Mouse (Mus musculus) erythroblast, adult 5-6 weeks (primary cell): ENCODE measurements around the gene Zfyve1. TPM values are rescaled to one million over a fixed set of nuclear protein-coding genes. Genes with fewer than 3 reads are reported as not detected.

Experiments used
- ATAC-seq: replicated peaks from 2 replicates; pipeline ENCODE4 v1.8.0; 2016; ENCODE audit warnings: moderate number of reproducible peaks, mild to moderate bottlenecking, moderate TSS enrichment, inconsistent platforms; ENCODE audit not compliant: poor library complexity, low FRiP score, severe bottlenecking
- total RNA-seq, 2 experiments: library from RNA; stranded (forward) in 1 of 2; stranded (reverse) in 1 of 2; fragments of 150-400 nt in 1 of 2; fragments of 200-764, 138-1000 nt in 1 of 2; gene quantifications; 2 replicates each; pipeline versions ENCODE4 v1.2.3 to v1.2.4; 2015 to 2017; ENCODE audit warnings: low replicate concordance in 2 of 2

Zfyve1 gene
- total RNA-seq, 2 experiments from 2014 or later: 28.3 to 31.3 TPM

DNA sequence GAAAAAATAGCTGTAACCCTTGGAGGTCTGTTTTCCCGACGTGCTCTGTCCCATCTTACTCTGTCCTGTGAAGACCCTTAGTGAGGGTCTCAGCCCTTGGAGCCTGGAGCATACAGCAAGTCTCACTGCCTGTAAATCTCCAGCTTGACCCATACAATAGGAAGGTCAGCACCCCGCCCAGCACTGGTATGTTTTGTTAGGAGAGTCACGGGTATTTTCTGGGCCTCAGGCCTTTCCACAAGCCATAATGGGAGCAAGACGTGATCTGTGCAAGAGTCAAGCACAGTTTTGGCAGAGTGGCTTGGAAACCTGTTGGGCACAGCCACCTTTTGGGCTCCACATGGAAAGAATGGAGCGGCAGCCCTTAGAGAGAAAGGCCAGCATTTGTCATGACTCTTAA lies 69.2 kb downstream of the Zfyve1 start:
- no peak for ATAC-seq

DNA sequence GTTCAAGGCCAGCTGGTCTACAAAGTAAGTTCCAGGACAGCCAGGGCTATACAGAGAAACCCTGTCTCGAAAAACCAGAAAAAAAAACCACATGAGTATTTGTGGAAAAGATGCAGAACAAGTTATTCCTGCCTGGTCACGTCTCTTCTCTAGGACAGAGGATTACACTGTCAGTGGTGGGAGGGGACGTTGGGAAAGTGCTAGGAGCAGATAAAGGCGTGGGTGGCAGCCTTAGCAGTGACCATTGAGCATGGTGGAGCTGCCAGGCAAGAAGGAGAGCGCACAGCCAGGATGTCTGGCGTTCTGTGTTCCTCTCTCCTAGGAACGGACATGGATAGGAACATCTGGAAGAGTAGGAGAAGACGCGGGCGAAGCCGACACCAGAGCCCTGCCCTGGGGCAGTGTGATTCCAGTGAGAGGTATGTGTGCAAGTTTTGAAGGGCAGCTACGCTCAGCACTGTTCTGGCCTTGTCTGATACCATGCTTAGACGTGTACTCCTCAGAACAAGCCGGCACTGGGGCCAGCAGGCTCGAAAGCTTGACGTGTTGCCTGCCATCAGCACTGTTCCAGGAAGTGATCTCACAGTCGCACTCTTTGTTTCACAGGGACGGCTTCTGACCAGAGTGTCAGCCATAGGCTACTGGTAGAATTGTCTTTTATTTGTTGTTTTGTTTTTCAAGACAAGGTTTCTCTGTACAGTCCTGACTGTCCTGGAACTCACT lies 71.0 kb downstream of the Zfyve1 start:
- ATAC-seq: no peak

DNA sequence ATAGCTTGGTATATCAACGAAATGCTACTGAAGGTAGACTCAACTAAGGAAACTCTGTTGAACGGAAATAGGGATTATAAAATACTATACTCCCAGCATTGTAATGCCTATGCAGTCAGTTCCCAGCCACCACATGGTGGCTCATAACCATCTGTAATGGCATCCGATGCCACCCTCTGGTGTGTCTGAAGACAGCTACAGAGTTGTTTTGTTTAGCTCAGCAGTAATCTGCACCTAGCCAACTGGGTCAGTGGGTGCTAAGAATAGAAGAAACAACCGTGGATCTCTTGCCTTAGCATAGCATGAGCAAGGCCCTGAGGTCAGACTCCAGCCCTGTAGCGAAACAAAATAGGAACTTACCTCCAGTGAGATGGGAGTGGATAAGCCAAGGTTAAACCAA lies 72.7 kb downstream of the Zfyve1 start:
- ATAC-seq: no peak

- no peak for ATAC-seq
Observed at GRCm38 (mm10) chr12:83523892-83524291, 73.1 kb downstream of the Zfyve1 start.

DNA sequence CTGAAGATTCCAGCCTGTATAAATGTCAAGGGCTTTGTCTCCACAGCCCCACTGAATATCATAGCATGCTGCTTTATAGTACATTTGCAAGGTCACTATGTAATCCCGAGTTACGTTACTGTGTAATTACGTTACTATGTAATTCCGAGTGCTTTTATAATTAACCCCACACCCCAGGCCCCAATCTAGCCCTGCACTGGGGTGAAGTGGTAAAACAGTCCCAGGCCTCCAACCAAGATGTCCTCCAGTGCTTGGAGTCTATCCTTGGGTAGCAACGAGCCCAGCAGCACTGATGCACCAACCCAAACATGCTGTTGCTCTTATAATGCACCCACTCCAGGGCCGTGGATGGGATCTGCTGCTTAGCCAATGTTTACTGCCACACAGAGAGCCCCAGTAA lies 74.0 kb downstream of the Zfyve1 start:
- no peak for ATAC-seq

GRCm38 (mm10) chr12:83521083-83521482 lies 75.9 kb downstream of the Zfyve1 start:
- ATAC-seq: no peak

GRCm38 (mm10) chr12:83520311-83520890 lies 76.6 kb downstream of the Zfyve1 start, which contains the start of gene Dcaf4:
Dcaf4 (plus strand) TSS chr12:83520466.
- ATAC-seq: peak; percentile 95

- ATAC-seq: no peak
Observed at GRCm38 (mm10) chr12:83517580-83517979, 79.4 kb downstream of the Zfyve1 start.

- no peak for ATAC-seq
Observed at GRCm38 (mm10) chr12:83514216-83514615, 82.8 kb downstream of the Zfyve1 start.

- no peak for ATAC-seq
Observed at GRCm38 (mm10) chr12:83513185-83513584, 83.8 kb downstream of the Zfyve1 start.

- no peak for ATAC-seq
Observed at GRCm38 (mm10) chr12:83512783-83513182, 84.2 kb downstream of the Zfyve1 start.

DNA sequence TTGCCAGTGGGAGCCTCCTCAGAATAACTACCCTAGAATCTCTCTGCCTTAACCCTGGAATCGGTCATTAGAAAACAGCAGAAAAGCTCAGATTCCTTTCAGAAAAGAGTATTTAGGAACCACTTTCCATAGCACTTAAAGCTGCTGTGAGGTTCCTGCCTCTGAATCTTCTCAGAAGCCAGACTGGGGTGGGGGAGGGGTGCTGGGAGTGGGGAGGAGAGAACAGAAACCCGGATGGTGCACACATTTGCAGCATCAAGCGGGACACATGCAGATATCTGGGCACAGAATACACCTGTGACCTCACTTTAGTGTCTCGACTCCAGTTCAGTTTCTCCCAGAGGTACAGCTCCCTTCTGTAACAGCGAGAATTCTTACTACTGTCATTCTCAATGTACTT lies 86.4 kb downstream of the Zfyve1 start:
- no peak for ATAC-seq

GRCm38 (mm10) chr12:83506543-83506942 lies 90.5 kb downstream of the Zfyve1 start:
- ATAC-seq: no peak

DNA sequence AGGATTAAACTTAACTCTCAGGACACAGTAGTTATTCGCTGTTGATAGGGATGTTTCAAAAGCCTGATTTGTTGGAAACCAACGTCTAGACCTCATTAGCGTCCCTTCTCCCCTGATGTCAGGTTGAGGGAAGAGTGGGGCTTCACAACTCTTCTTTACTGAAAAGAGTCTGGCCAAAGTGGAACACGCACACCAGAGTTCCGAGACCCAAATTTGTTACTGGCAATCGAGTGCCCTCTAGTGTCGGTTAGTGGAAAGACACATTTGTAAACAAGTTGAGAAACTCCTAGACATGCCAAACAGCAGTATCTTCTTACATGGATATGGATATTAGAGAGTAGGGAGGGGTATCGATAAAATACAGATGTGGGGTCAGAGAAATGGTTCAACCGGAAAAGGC lies 94.8 kb downstream of the Zfyve1 start:
- peak; percentile 87 for ATAC-seq

DNA sequence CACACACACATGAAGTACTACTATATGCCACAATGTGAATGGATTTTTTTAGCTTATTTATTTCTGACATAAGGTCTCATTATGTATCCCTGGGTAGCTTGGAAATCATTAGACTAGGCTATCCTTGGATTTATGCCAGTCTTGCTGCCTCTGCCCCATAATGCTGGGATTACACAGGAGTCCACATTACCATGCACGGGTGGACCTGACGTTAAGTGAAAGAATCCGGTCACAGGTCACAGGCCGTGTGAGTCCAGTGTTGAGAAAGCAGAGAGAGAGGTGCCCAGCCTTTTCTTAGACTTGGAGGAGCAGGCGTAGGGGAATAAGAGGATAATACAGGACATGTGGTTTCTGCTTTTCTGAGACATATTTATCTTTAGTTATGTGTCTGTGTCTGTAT lies 97.8 kb downstream of the Zfyve1 start:
- no peak for ATAC-seq

- no peak for ATAC-seq
Observed at GRCm38 (mm10) chr12:83497959-83498358, 99.1 kb downstream of the Zfyve1 start.

DNA sequence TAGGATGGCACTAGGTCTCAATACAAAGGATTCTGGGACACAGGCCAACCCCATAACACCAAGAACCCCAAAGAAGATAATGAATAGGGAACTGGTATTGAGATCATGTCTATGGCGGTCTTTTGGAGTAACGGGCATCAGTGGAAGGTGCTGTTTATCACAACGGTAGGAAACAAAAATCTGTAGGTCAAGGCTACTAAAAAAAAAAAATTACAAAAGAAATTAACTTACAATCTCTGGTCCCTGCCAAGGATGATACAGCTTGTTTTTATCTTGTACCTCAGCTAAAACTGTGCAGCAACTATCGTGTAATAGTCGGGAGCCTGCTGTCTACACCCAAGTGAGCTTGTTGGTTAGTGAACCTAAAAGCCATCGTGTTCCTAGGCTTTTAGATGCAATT lies 100.3 kb downstream of the Zfyve1 start:
- ATAC-seq: no peak

Other genes starting within 250 kb of the Zfyve1 start
- 29.2 and 45.1 TPM in 2 replicates for gene Dpf3, start 109.5 kb downstream of the Zfyve1 start, total RNA-seq (2015; ENCODE audit: low replicate concordance)
- 138 and 157 TPM in 2 replicates for gene Dpf3, start 109.5 kb downstream of the Zfyve1 start, total RNA-seq (2017; ENCODE audit: low replicate concordance)
- 8.1 TPM in 1 of 2 replicates, not detected in the other for gene Dcaf4, start 76.8 kb downstream of the Zfyve1 start, total RNA-seq (2015; ENCODE audit: low replicate concordance)
- 1.7 and 4.7 TPM in 2 replicates for gene Dcaf4, start 76.8 kb downstream of the Zfyve1 start, total RNA-seq (2017; ENCODE audit: low replicate concordance)
- gene Rbm25, start 34.0 kb upstream of the Zfyve1 start, total RNA-seq (2015; ENCODE audit: low replicate concordance): 83.8 and 97.2 TPM in 2 replicates
- 124 and 143 TPM in 2 replicates for gene Rbm25, start 34.0 kb upstream of the Zfyve1 start, total RNA-seq (2017; ENCODE audit: low replicate concordance)
- gene Psen1, start 90.9 kb upstream of the Zfyve1 start, total RNA-seq (2015; ENCODE audit: low replicate concordance): 26.7 and 42.2 TPM in 2 replicates
- gene Psen1, start 90.9 kb upstream of the Zfyve1 start, total RNA-seq (2017; ENCODE audit: low replicate concordance): 22.0 and 24.4 TPM in 2 replicates
- gene Papln, start 166.4 kb upstream of the Zfyve1 start, total RNA-seq (2015; ENCODE audit: low replicate concordance): not detected in 2 replicates
- not detected in 2 replicates for gene Papln, start 166.4 kb upstream of the Zfyve1 start, total RNA-seq (2017; ENCODE audit: low replicate concordance)